Mouse (Mus musculus): ENCODE results near the gene Slc6a12. TPM values are rescaled to one million over a fixed set of nuclear protein-coding genes. Genes with fewer than 3 reads are reported as not detected.
A peak's percentile ranks its signal among the peaks of the same experiment; 100 is the strongest.

Gene Slc6a12
- 1 to 10 TPM; 2.3 to 3.8 TPM for total RNA-seq (2021)

DNA sequence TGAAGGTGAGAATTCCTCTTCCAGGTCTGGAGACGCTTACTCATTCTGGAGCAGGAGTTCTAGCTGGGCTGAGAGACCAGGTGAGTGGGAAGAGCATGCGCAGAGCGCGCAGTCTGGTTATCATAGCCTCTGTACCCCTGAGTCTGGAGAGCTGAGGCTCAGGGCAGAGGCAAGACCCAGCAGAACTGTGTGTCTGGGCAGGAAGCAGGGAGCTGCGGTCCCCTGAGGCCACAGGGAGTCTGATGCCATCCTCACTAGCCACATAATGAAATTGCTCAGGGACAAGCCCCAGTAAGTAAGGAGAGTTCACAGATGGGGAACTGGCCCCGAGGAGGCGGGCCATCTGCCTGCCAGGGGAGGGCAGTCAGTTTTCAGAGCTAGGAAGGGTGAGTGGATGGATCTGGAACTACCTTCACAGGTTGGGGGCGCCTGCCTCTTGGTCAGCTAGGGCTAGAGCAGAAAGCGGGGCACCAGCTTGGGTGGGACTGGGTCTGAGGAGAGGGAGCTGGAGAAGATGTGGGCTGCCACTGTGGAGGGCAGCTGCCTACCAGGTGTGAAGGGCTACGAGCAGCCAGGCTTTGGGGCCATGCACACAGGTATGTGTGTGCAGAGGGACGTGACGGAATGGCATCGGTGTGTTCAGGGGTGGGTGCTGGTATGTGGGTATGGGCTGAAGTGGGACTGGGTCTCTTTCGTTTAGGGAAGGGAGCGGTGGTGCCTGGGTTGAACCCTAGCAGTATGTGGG, at the start of gene Slc6a12:
Gene Slc6a12 (plus strand): TSS at position 51 of the 745 bp plus-strand sequence.
- DNase-seq, result no peak

DNA sequence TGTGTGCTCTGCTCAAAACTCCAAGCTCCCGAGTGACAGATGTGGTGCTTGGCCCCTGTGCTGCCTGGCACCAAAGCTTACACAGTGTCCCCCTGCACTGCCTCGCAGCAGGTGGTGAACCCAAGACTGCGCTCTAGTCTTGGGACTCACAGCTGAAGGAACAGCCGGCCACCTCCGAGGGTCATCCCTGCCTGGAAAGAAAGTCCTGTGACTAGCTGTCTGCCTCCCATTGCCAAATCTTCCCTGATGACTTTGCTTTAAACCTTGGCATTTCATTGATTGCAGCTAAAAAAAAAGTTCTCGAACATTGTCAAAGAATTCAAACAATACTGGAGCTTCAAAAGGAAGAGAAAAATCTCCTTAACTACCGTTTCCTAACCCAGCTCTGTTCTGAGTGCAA, 43.6 kb upstream of the Slc6a12 start:
- no peak for DNase-seq

DNA sequence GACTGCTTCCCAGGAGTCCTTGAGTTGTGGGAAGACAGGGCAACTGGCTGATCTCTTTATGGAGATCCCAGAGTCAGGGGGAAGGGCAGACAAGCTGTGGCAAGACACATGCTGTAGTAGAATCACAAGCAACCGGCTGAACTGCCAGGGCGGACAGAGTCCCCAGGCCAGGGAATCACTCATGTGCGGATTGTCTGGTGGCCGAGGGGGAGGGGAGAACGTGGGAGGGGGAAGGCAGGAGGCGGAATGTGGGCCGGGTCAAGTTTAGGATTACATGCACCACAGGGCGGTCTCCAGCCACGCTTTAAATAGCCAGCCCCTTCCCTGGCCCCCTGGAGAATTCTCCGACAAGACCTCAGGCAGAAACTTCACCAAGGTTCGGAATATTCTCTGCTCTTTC, 42.9 kb upstream of the Slc6a12 start, which contains the start of gene Slc6a13:
Gene Slc6a13 (plus strand): TSS at position 274 of the 400 bp plus-strand sequence.
- DNase-seq, result no peak

DNA sequence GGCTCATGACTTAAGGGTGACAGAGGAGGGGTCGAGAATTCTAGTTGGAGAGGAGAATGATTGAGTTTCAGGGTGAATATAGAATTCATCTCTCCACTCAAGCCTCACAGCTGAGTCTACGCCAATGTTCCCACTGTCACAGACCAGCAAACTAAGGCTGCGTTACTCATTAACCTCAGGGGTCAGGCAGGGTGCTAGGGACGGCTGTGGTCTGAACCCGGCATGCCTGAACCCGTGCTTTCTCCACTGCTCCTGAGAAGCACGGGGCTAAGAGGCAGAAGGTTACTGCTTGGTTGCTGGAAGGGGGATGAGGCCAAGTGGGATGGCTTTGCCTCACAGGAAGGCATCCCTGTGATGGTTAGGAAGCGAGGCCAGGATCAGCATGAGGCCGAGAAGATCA, 42.4 kb upstream of the Slc6a12 start:
- DNase-seq, result no peak

DNA sequence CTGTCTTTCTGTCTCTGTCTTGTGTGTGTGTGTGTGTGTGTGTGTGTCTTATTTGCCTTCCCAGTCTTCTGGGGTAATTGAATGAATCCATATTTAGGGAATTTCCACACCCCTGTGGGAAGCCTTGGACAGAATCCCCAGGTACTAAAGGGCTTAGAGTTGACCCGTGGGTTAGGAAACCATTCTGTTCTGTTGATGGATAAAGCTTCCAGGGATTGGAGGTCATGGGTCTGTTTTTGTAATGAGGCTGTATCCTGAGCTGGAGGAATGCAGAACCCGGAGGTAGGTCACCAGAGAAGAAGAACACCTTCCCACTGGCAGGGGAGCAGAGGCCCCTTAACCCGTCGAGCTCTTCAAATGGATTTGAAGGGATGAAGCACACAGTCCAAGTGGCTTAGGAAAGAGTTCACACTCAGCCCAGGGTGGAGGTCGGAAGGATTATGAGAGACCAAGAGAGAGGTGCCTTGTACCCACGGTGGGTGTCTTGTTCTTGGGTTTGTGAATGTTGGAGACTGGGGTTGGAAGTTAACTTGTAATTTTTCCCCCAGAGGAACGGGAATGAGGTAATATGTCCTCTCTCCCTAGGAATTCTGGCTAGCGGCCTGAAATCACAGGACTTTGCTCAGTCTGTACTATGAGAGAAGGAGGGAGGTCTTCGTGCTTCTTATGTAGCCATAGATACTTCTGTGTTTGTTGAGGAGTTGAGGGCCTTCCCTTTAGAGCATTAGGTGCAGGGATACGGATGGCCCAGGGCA, 39.2 kb upstream of the Slc6a12 start:
- no peak for DNase-seq

DNA sequence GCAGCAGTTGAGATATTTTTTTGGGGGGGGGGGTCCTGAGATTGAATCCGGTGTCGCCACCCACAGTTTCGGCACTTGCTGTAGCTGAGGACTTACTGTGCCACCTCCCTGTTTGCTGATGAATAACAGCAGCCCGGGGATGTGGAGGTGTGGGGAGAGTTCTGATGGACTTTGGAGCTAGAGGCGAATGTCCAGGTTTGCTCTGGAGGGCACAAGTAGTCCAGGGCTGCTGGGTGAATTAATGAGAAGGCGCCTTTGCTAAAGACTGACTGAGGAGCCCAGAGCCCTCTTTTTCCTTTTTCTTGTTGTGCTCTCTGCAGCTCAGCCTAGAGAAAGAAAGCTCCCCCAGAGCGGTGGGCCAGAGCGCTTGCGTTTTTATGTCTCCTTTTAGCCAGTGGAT, 38.2 kb upstream of the Slc6a12 start:
- no peak for DNase-seq

DNA sequence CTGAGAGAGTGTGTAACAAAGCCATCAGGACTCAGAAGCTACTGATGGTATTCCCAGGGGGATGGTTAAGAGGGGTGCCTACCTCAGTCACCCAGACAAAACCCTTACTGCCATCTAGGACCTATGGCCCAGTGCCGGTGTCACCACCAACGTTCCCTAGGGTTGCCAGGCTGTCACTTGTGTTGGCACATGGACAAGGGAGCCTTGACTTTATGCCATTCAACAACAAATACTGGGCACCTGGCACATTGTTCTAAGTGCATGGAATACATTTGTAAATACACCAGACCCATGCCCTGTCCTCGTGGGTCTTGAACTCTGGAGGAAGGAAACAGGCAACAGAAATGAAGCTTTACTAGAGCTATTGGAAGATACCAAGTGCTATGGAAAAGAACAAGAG, 37.3 kb upstream of the Slc6a12 start:
- no peak for DNase-seq

DNA sequence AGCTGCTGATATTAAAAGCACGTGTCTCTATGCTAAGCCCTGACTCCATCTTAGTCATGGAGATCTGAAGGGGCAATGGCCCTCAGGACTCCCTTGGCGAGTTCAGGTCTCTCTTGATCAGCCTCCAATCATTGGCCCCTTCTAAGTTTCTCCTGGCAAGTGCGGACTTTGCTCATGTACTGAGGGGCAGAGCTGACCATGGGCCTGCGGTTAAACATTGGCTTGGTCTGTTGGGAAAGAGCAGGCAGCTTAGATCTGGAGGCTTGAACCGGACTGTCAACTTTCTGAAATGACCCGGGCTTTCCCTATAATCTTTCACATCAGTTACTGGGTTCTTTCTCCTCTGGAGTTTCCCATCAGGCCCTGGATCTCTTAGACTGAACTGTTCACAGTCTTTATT, 31.9 kb upstream of the Slc6a12 start:
- DNase-seq, result no peak

DNA sequence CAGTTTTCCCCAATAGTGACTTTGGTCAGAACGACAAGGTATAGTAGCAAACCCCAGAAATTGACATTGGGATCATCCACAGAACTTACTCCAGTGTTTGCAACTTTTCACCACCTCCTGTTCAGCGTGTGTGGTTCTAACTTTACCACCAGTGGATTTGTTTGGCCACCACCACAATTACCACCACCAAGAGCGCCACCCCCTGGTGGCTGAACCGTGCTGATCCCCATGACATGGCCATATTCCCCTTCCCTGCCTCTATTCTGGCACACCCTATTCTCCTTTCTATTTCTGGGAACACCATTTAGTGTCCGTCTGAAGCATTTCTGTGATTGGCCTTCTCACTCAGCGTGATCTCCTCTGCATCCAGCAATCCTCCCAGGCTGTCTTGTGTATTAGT, 23.8 kb upstream of the Slc6a12 start:
- DNase-seq, result no peak

DNA sequence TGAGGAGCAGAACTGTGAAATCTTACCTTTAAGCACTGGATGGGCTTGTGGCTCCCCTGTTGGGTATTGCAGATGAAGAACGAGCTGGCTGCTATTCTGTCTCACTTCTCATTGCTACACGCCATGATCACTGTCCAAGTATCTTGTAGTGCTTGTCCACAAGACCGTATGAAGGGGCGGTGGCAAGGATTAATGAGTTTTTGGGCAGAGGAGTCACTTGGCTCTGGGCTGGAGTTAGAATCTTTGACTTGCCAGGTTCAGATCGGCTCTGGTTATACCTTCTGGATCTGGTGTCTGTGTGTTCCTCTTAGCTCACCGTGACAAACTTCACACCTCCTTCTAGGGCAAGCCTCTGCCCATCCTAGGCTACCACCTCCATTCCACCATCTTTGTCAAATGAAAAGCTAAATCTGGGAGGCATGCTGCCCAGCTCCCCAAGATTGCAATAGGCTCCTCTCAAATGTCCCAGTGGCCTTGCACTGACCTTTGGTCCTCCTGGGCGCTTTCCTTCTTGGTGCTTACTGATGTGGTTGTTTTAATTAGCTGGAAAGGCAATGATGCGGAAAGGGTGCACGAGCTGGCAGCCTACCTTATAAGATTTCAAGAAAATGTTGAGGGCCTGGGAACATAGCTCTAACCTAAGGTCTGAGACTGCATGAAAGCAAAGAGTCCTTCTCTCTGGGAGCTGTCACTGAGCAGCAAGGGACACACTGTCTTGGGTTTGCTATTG, 20.3 kb upstream of the Slc6a12 start:
- no peak for DNase-seq

DNA sequence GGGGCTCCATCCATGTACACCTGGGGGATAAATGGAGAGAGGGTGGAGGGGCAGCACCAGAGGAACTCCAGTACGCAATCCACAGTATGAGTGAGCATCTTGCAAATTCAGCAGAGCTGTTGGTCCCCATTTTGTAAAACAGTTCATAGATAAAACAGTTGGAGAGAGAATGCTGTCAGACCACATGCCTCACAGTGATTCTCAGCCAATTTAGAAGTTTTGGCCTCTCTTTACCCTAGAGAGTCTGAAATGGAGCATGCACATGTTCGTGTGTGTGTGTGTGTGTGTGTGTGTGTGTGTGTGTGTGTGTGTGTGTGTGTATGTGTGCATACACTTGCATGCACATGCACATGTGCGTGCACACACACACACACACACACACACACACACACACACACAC, 17.6 kb upstream of the Slc6a12 start:
- no peak for DNase-seq

DNA sequence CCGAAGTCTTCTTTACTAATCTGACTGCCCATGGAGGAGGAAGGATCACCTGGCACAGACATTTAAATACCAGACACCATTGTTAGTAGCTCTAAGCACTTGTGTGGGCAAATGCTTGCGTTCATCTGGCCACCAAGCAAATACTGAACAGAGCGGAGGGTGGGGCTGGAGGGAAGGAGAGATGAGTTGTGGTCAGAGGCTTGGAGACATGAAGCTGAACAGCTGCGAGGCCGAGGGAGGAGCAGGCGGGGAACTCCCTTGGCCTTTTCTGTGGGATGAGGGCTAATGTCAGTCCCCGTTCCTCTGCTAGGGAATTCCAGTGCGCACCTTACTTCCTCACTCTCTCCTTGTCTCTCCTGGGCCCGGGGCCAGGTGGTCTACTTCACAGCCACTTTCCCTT, 17.1 kb upstream of the Slc6a12 start:
- DNase-seq, result no peak

DNA sequence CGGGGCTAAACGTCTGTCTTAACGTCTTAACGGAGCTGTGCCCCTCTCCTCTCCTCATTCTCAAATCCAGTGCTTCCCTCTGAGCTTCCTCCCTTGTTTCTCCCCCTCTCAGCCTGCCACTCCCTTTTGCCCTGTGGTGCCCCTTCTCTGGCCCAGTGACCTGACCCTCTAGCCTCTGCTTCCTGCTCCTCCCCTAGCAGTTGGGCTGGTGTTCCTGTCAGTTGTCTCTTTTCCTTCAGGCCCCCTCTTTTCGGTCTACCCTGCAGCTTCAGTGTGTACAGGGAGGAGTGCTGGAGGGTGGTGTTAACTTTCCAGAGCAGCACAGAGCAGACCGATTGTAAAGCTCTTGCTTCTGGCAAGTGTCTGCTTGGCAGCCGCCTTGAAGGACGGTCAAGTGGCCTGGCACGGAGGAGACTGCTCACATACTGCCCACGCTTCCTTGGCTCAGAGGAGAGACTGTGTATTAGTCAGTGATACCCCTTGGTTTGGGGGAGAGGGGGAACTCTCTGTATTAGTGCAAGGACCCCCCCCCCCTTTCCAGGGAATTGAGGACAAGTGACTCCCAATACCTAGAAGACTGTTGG, 16.3 kb upstream of the Slc6a12 start:
- DNase-seq, result no peak

DNA sequence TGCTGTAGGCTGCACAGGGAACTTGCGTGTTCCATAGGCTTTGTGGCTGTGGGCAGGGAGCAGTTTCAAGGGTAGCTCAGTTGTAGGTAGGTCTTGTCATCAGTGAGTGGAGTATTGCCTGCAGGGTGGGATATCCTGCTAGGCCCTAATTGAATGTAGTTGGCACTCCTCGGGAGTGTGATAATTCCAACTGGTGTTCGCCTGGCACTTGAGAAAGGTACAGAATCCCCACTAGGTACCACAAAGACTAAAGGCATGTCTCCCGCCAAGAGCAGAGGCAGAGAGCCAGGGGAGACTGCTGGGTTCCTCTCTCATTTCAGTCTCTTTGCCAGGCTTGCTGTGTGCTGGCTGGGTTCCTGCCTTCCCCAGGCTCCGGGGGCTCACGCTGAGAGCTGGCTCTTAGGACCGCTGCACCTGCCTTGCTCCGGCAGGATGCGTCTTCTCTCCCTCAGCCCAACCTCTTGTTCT, 14.4 kb upstream of the Slc6a12 start:
- peak; percentile 47 to 48 for DNase-seq

DNA sequence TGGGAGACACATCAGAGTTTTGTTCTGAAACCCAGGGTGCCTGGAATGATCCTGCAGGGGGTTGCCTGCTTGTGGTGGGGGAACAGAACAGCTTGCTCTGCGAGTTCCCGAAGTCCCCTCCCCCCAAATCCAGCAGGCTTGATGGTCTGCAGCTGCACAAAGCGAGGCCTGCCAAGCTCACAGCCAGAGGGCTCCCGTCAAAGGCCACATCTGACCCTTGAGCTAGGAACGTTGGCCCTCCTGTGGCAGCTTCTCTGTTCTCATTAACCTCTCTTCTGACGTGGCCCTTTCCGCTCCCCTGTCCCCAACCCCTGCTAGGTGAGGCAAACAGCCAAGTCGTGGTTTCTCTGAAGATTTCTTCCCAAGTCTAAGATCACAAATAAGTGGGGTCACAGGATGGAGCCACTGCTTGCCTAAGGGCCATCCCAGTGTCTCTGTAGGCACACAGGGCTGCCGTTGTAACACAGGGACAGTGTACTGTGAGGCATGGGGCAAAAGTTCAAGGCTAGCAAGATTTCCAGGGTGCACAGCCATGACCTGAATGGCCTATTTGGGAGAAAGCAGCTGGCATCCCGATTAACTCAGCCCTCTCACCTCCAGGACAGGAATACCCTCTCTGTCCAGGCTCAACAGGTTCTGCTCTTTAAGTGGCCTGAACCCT, 12.9 kb upstream of the Slc6a12 start:
- DNase-seq, result no peak

DNA sequence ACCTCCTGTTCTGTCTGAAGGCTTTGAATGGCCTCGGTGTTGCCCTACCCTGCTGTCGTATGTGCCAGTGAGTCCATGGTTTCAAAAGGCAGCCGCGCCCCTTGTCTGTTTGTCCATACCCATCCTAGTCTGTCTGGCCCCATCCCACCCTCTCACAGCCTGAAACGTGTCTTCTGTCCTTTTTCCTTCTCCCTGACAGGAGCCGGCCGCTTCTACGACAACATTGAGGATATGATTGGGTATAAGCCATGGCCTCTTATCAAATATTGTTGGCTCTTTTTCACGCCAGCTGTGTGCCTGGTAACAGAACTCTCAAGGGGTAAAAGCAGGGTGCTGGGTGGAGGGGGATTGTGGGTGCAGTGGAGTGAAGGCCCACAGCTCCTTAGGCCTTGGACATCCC, 7.0 kb upstream of the Slc6a12 start:
- DNase-seq, result no peak

DNA sequence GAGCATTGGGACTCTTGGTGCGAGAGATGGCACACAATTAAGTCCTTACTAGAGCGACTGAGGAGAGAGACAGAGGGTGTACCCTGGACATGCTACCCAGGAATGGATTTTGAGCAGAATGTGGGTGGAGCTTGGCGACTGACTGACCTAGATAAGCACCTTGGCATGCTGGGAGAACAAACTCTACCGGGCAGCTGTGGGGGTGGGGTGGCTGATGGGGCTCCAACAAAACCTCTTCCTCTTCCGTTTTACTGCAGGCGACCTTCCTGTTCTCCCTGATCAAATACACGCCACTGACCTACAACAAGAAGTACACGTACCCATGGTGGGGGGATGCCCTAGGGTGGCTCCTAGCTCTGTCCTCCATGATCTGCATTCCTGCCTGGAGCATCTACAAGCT, 6.3 kb upstream of the Slc6a12 start:
- no peak for DNase-seq

DNA sequence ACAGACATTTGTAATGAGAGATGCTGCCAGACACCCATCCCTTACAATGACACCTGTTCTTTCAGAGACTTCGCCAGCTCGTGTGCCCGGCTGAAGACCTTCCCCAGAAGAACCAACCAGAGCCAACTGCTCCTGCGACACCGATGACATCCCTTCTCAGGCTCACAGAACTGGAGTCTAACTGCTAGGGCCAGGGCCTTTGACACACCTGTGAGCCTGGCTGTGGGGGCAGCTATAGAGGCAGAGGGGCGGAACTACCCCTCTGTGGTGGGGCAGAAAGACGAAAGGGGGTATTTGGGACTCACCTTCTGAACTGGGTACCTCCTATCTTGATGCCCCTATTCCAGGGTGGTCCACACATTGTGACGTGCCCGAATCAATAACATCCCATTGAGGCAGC, 5.6 kb upstream of the Slc6a12 start:
- no peak for DNase-seq

DNA sequence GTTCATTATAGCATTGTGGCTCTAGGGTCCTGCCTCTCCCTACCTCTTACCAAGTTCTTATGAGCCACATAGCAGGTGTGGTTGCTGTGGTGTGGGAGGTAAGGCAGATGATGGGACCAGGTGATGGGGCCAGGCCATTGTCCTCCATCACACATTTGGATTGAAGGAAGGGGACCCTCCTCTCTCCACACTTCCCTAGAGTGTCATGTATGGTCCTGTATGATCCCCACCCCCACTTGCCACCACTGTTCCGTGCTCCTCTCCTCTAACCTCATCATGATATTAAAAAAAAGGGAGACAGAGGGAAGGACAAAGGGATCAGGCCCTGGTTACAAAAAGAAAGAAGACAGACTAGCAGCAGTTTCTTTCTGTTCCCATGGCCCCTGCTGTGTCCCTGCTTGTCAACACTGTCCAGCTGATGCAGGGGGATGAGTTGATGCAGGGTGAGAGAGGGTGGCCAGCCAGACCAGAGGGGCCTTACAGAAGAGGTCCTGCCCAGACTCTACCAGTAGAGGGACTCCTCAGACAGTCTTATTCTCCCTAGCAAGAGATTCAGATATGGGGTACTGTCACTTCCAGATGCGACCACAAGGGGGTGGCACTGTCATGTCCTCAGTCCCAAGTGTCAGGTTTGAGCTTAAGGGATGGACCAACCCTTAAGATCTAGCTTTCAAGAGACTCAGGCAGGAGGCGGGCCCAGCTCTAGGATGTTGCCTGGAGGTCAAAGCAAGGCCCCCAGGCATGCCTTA, 4.9 kb upstream of the Slc6a12 start:
- peak; percentile 71 to 72 for DNase-seq

DNA sequence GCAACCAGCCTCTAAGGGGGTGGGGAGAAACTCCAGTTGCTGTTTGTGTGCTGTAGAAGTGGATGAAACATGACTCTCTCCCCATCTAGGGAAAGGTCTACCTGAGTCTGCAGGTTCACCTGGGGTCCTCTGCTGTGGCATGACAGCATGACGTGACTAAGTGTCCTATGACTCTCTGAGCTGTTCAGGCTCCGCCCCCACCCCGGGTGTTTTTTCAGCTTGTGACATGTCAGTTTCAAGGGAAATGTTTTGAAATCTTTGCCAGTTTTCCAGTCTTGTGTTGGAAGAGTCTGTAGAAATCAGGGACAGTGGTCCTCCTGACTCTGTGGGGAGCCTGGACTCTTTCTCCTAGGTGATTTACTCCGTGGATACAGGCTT, 4.4 kb upstream of the Slc6a12 start:
- no peak for DNase-seq

DNA sequence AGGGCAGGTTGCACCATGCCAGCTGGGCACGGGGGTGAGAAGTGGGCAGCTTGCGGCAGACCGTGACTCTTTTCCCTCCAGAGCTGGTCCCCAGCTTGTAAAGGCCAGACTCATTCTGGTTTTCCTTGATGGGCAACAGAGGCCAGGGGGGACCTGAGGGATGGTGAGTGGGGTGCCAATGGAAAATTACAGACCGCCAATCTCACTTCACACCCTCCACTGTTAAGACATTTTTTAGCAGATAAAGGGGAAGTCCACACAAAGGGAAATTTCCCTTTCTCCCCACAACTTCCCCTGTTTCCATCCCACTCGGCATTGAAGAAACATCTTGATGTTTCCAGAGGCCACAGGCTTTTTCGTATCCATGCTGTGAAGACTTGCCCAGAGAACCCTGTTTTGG, 1.2 kb upstream of the Slc6a12 start:
- DNase-seq, result no peak

DNA sequence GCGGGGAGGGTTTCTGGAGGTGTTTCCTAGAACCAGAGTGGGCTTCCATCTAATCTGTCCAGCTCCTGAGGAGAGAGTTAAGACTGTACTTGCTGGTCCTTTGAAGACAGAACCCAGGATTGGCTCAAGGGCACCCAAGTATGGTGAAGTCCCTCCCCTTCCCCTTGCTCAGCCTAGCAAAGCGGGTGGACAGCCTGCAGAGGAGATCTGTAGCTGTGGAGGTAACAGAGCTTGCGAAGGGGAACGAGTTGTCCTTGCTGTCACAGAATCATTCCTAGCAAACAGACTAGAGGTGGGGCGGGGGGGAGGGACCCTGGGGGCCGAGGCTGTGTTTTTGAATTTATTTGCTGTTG, 871 bp downstream of the Slc6a12 start:
- DNase-seq, result no peak
